Mouse (Mus musculus): ENCODE data around the gene Trio.

Gene Trio

GRCm38 (mm10) chr15:27916204-27916603 lies 109.4 kb downstream of the Trio start:
- no peak for DNase-seq

DNA sequence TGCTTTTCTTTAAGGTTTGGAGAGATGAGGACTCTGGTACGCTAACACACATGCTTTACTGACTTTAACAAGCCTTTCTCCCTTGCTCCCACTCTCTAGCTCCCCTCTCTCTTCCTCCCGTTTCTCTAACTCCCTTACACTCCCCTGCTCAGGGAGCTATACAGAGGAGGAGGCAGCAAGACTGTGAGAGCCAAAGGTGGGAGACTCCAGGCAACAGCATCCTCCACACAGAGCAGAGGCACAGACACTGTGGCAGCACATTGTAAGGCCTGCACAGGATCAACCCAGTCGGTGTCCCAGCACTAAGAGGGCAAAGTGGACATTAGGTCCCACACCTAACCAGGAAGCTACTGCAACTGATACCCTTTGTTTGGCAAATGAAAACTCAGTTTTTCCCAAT lies 112.6 kb downstream of the Trio start:
- DNase-seq, result no peak

DNA sequence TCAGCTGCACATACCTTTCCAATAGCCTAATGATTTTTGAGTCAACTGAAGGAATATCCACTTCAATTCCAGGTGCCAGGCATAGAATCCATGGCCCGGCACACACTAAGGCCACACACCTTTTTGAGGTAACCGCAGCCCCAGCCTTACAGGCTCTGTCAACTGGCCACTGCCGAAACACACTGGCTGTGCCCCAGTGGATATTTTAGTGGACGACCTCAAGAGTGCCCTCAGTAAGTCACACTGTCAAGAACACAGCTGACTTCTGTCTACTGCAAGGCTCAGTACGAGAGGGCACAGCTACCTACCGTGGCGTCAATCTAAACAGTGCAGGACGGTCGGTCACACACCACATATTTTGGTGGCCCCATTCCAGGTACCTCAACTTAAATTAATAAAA lies 114.5 kb downstream of the Trio start:
- no peak for DNase-seq

DNA sequence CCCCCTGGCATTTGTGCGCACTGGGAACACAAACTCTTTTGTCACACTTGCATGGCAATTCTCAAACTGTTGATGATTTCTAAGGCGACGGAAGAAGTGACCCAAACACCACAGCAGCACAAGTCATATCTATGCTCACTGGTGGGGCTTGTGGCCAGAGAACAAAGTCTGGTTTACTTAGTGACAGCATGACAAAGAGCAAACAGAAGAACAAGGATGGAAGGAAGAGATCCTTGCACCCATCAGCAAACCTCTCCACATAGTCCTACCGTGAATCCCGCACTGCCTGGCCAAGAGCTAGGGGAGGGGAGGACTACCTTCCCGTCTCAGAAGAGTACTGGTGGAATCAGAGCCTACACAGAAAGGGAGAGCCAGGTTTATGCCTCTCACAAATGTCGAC lies 115.5 kb downstream of the Trio start:
- no peak for DNase-seq

DNA sequence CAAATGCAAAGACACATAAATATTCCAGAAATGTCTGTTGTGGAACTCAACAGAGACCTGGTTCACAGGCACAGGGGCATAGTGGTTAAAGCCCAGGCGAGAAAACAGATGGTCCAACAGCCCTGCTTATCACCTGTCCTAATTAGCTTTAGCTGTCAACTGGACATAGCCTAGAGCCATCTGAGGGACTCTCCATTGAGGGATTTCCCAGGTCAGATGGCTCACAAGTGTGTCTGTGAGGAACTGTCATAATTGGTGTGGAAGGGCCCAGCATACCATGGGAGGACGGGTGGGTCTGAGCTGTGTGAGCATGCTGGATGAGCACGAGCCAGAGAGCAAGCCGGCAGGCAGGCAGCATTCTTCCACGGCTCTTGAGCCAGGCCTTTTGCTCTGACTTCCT lies 118.0 kb downstream of the Trio start:
- DNase-seq, result peak; percentile 35

DNA sequence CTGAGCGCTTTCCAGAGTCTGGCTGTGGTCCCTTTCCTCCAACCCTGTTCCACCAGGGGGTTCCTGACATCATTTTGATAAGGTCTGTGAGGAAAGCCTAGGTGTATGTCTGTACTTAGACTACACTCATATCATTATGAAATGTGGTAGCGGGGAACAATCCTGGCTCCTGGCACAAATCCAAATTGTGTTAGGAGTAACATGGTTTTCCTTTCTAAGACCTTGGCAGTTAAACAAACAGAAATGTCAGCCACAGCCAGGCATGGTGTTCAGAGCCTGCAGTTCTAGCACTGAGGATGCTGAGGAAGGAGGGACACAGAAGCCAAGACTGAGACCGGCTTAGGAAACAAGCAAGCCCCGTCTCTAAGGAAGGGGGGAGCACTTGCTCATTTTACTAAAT lies 119.2 kb downstream of the Trio start:
- DNase-seq, result no peak

DNA sequence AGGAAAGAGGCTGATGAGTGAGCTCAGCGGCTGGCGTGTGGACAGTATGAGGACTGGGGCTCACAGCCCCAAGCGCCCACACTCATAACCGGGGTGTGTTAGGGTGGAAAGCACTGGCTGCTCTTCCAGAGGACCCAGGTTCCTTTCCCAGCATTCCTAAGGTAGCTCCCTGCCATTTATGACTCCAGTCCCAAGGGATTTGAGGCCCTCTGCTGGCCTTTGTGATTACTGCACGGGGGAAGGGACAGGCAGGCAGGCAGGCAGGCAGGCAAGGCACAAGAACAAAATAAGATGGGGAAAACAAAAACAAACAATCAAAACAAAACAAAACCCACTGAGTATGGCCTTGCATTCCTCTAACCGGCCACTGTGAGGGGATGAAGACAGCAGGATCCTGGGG lies 120.3 kb downstream of the Trio start:
- no peak for DNase-seq

DNA sequence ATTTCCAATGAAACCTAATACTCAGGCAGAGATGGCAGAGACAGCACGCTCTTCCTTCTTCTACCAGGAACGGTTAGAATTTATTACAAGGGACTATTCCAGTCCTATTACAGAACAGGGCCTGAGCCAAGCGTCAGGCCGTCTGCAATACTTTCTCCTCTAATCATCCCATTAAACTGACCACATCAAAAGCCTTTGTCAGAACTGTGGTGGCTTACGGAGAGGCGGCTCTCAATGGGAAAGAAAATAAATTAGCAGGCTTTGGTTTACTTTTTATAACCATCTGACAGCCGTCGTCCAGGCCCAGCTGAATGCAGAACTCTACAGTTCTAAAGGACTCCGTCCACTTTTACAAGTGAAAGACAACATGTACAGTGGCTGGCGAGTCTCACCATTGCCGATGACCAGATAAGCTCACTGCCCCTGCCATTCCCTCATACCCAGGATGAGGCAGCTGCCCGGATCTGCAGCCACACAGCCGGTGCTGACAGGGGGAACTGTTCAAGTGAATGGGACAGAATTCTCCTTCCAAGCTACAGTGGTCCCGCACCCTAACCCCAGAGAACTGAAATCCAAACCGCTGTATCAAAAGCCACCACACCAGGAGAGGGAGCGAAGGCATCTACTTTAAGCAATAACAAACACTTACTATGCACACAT lies 121.2 kb downstream of the Trio start:
- DNase-seq, result no peak

DNA sequence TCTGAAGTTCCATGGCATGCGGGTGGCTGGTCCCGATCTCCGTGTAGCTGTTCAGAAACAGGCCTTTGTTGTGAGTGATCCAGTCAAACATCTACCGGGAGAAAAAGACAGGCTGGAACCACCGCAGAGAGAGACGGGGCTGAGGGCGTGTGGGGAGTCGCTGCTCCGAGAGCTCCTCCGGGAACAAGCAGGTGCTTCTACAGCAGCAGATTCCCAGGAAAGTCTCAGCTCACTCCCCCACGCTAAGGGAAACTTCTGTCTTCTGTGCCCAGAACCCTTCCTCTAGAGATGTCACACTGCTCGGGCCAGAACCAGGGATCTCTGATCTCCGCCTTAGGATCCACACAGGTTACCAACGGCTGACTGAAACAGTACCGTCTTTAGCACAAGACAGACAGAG lies 124.4 kb downstream of the Trio start:
- DNase-seq, result no peak

GRCm38 (mm10) chr15:27898795-27899406 lies 126.7 kb downstream of the Trio start:
- no peak for DNase-seq

DNA sequence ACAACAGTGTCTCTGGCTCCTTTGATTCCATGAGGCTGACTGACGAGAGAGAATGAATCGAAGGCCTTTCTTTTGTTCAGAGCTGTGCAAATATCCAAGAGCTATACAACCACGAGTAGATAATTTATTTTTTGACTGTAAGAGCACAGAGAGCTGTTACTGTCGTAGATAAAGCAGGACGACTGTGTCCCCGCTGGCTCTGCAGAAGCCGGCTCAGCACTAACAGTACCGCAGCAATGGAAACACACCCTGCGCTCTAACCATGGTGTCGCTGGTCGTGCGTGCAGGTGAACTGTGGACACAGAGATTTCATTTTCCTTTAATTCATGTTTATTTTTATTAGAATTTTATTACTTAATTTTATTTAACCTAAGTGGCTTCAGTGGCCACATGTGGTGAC lies 131.5 kb downstream of the Trio start:
- no peak for DNase-seq

GRCm38 (mm10) chr15:27892029-27892428 lies 133.6 kb downstream of the Trio start:
- no peak for DNase-seq

- DNase-seq, result no peak
Measured at GRCm38 (mm10) chr15:27890666-27891065, 135.0 kb downstream of the Trio start.

DNA sequence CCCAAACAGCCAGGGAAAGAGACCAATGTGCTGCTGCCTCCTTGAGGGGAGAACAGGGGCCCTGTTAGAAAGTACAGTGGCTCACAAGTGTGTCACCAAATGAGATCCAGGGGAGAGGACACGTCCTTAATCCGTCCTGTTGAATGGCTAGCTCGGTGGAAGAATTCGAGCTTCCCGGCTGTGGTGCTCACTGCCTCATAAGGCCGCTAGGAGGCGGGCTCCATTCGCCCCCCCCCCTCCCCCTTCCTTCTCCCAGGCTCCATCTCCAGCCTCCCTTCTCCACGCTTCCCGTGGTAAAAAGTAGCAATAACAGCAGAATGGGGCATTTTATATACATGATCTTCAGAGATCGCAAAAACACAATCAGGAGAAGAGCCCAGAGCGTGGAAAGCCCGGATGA lies 137.5 kb downstream of the Trio start:
- DNase-seq, result no peak

- DNase-seq, result no peak
Measured at GRCm38 (mm10) chr15:27886992-27887391, 138.7 kb downstream of the Trio start.

DNA sequence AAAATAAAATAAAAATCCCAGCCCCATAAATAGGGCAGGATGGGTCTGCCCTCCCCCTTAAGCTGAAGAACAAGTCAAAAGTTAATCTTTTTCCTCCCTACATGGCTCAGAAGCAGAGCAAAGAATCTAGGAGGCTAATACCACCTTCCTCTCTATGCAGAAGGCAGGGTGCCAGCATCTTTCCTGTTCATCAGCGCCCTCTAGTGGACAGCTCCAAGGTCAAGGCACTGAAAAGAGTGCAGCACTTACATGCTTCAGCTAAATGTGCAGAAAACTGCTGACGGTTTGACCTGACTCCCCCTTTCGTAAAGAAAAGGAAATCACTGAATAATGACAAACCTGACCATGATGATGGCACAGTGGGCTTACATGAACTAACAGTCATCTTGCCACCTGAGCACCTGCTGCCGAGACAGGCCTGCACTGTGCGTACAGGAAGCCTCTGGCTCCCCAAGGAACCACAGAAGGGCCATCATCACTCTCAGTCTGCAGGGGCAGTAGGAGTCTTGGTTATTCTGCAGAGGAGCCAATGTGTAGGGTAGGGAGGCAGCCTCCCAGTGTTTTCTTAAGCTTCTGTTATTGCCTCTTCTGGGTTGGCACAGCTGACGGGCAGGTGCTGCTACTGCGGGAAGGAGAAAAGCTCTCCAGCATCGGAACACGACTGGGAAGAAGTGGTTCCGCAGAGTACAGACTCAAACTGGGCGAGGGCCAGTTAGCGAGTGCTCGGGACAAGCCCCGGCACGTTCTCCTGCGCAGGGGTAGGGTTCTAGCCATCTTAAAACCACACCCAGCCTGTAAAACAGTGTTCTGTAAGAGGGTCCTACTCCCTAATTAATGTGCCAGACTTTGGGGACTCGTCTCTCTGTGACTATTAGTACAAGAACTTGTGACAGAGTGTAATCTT lies 141.0 kb downstream of the Trio start:
- DNase-seq, result peak; percentile 70

DNA sequence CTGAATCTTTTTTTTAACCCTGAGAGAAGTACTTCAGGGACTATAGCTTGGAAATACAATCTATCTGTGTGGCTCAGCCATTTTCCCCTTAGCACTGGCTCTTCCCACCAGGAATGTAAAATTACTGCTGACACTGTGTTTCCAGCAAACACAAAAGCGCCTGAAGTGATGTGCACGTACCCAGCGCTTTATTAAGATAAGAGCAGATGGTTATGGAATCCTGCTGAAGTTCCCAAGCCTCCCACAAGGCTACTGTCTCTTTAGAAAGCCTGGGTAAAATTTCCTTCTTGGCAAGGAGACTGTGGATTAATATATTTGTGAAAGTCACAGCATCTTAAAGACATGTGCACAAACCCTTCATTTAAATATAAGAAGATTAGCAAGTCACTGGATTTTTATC lies 141.8 kb downstream of the Trio start:
- no peak for DNase-seq

GRCm38 (mm10) chr15:27882898-27883297 lies 142.8 kb downstream of the Trio start:
- no peak for DNase-seq

DNA sequence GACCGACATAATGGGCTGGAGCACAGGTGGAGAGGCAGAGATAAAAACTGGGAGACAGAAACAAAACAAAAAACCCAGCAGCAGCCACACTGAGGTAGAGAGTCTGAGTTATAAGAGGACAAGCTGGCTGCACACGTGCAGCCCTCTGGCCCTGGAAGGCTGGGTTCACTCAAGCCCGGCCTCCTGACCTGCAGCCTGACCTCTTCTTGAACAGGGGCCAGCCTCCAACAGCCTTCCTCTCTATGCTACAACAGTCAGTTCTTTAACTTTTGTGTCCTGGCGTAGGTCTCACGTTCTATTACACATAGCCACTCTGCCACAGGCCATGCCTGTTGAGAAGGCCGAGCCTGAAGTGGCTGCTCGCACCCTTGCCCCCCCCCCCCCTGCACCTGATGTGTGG lies 147.8 kb downstream of the Trio start:
- no peak for DNase-seq

GRCm38 (mm10) chr15:27876327-27876726 lies 149.3 kb downstream of the Trio start:
- DNase-seq, result no peak

DNA sequence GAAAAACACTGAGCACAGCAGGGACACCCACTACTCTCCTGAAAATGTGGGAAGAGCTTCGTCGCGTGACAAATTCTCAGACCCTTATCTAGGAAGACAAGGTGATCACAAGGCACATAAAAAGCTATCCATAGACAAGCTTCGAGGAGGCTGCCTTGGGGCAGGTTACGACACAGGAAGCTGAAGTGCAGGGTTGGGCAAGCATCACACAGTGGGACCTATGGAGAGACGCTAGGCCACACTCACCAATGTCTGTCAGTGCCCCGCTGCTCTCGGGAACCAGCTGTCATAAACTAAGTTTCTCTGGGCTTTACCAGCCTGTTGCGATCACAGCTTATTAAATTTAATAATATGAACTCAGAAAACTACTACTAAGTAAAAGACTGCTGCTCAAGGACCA lies 149.9 kb downstream of the Trio start:
- no peak for DNase-seq

- no peak for DNase-seq
Measured at GRCm38 (mm10) chr15:27873747-27874320, 151.8 kb downstream of the Trio start.

DNA sequence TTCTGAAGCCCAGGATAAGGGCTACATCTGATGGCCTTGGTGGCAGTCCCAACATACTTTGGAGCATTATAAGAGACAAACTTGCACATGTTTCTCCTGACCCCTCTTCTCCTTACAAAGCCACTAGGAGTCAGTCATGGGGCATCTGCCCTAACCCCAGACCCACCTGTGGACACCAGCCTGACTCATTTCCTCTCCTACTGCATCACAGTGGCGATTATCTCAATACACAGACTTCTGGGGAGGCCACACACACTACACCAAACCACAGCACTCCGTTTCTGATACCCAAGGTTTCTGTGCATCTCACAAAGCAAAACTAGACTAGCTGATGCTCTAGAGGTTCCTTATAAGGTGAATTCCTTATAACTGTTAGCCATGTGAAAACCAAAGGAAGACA lies 153.4 kb downstream of the Trio start:
- no peak for DNase-seq

GRCm38 (mm10) chr15:27871708-27872107 lies 153.9 kb downstream of the Trio start:
- DNase-seq, result no peak
